Mouse (Mus musculus): ENCODE data around the gene Cysrt1. TPM values are rescaled to one million over a fixed set of nuclear protein-coding genes. Genes with fewer than 3 reads are reported as not detected.

Gene Cysrt1
- polyA plus RNA-seq, 1 experiment: not detected

DNA sequence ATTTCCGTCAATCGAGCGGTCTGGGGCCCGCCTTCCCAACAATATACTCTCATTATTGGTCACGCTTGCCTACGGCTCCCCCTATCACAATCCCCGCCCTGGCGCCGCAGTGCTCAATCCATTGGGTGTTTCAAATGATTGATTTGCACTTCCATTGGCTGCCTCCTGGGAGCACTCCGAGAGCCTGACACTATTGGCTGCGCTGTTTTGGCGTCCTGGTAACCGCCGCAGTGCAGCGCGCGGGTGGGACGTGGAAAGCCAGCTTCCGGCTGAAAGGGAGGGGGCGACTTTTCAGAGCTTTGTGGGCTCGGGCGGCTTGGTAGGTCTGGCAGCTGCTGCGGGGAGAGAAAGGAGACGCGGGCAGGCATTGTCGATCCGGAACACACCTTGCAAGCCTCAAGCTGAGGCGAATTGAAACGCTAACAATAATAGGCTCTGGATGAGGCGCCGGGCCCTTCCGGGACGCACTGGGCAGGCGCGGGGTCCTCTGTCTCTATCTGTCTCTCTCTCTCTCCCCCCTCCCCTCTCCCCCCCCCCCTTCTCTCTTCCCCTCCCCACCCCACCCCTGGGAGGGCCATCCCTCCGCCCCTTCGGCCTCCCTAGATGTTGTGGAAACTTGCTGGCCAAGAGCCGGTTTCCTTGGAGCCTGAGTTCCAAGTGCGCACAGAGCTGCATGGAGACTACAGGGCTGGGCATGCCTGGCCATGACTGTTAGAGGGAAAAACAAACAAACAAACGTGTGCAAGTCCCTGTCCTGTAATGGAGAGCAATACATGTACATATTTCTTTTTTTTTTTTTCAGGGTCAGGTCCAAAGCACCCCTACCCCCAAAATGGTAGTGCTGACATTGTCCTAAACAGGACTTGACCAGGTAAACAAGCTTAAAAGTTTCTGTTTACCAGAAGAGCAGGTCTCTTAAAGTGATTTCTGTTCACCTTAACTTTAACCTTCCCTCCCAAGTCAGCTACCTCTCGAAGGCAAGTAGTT lies 17.2 kb downstream of the Cysrt1 start:
- Histone ChIP-seq H3K4me3 (replicated peaks) (peak overlapping the region; percentile 66), H3K36me3 (ENCODE audit: control insufficient read depth) (peaks cover 38% of the 10 kb centered on the region), H3K4me1 (ENCODE audit: control insufficient read depth) (peaks cover 60% of the 10 kb centered on the region), H3K27me3 (ENCODE audit: control insufficient read depth) (no peaks in the 10 kb centered on the region), H3K9me3 (ENCODE audit: control insufficient read depth, low read length) (no peaks in the 10 kb centered on the region)
- TF ChIP-seq GATA1 (IDR thresholded peaks at IDR 0.05; ENCODE audit: low read length): no peak
- TF ChIP-seq TAL1 (IDR thresholded peaks at IDR 0.05; ENCODE audit: low read length): no peak

DNA sequence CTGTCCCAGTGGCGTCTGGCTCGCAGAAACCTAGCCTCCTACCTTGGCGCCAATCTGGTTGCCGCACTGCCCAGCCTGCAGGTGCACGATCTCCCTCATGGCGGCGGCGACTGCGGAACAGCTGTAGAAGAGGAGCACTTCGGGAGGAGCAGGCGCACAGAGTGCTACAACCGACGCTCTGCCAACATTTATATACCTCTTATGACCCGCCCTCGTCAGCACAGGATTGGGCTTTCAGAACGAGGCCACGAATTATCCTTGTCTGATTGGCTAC lies 17.8 kb downstream of the Cysrt1 start, which contains the start of gene Tubb4b:
Tubb4b (minus strand) TSS at position 211 of the 274 bp plus-strand sequence.
- Histone ChIP-seq H3K36me3 (ENCODE audit: control insufficient read depth) (peaks cover 38% of the 10 kb centered on the region), H3K9me3 (ENCODE audit: control insufficient read depth, low read length) (no peaks in the 10 kb centered on the region), H3K27me3 (ENCODE audit: control insufficient read depth) (no peaks in the 10 kb centered on the region), H3K4me3 (replicated peaks) (peak within 1 kb of the TSS; percentile 66), H3K4me1 (ENCODE audit: control insufficient read depth) (peaks cover 60% of the 10 kb centered on the region)
- TF ChIP-seq GATA1 (IDR thresholded peaks at IDR 0.05; ENCODE audit: low read length) (no peak), TAL1 (IDR thresholded peaks at IDR 0.05; ENCODE audit: low read length) (no peak)

DNA sequence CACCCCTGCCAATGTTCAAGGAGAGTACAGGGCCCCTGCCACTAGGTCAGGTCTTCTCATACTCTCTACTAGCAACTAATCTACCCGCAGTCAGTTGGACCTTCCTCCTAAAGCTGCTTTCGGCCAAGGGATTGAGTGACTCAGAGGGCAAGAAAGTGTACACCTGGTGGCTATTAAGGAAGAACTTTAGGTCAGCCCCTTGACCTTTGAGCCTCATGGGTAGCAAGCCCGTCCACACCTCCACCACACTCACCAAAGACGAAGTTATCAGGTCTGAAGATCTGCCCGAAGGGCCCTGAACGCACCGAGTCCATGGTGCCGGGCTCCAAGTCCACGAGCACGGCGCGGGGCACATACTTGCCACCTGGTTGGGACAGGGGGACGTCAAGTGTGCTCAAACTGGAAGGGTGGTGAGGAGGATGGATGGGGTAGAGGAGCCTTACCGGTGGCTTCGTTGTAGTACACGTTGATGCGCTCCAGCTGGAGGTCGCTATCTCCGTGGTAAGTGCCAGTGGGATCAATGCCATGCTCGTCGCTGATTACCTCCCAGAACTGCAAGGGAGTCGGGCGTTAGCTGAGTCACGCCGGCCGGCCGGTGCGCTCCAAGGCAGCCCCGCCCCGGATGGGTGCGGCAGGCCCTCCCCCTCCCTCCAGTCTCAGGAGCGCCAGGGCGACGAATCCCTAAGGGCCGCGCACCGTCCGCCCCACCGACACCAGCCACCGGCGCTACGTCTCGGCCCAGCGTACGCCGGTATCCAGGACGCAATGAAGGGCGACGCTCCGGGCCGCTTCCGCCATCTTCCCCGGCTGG lies 18.4 kb downstream of the Cysrt1 start:
- Histone ChIP-seq H3K27me3 (ENCODE audit: control insufficient read depth) (no peaks in the 10 kb centered on the region), H3K4me1 (ENCODE audit: control insufficient read depth) (peaks cover 55% of the 10 kb centered on the region), H3K36me3 (ENCODE audit: control insufficient read depth) (peaks cover 38% of the 10 kb centered on the region), H3K9me3 (ENCODE audit: control insufficient read depth, low read length) (no peaks in the 10 kb centered on the region), H3K4me3 (replicated peaks) (peak overlapping the region; percentile 66)
- TF ChIP-seq TAL1 (IDR thresholded peaks at IDR 0.05; ENCODE audit: low read length) (peak; percentile 55; the same call in 2 of the 3 replicates), GATA1 (IDR thresholded peaks at IDR 0.05; ENCODE audit: low read length) (peak; percentile 64)

DNA sequence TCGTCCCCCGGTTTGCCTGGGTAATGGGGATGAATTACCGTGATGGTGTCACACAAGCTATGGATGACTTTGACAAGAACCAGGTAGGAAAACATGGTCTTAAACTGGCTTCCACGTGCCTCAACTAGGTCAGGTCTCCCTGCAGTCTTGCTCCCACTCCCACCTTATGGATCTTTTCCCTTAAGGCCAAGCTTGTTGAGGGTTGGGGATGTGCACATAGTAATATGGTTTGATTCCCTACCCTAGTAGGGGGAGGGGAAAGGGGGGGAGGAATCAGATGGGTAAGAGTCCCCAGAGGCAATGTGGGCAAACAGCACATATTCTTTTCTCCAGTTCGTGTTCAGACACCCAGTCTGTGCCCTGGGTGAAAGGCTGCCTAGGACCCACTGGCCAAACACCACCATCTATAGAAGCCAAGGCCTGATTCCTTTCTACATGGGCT lies 20.9 kb downstream of the Cysrt1 start:
- H3K9me3 ChIP-seq (ENCODE audit: control insufficient read depth, low read length): no peaks in the 10 kb centered on the region
- peak overlapping the region; percentile 21 for H3K4me3 ChIP-seq (replicated peaks)
- TF ChIP-seq GATA1 (IDR thresholded peaks at IDR 0.05; ENCODE audit: low read length) (no peak), TAL1 (IDR thresholded peaks at IDR 0.05; ENCODE audit: low read length) (no peak)
- peaks cover 38% of the 10 kb centered on the region for H3K36me3 ChIP-seq (ENCODE audit: control insufficient read depth)
- peaks cover 36% of the 10 kb centered on the region for H3K4me1 ChIP-seq (ENCODE audit: control insufficient read depth)
- no peaks in the 10 kb centered on the region; the same call in 1 of the 2 replicates for H3K27me3 ChIP-seq (ENCODE audit: control insufficient read depth)

DNA sequence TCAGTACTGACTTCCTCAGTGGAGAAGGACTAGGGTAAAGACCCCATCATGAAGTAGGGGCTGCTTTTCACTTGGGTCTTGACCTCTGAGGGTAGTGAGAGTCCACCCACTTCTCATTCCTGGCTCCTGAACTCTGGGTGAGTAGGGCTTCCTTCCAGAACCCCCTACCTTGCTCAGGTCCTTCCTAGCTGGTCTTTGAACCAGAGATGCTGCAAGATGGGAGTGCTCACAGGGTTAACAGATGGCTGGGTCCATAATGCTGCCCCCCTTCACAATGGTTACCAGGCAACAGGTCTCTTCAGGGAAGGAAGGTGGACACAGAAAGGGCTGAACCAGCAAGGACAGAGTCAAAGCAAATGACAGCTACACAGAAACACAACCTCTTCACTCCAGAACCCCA lies 23.8 kb downstream of the Cysrt1 start, which contains the start of gene Fam166a:
Fam166a (plus strand) TSS at position 301 of the 400 bp plus-strand sequence.
- H3K4me1 ChIP-seq (ENCODE audit: control insufficient read depth): peaks cover 29% of the 10 kb centered on the region
- no peak for TF ChIP-seq GATA1 (IDR thresholded peaks at IDR 0.05; ENCODE audit: low read length)
- no peak for TF ChIP-seq TAL1 (IDR thresholded peaks at IDR 0.05; ENCODE audit: low read length)
- H3K9me3 ChIP-seq (ENCODE audit: control insufficient read depth, low read length): no peaks in the 10 kb centered on the region
- H3K36me3 ChIP-seq (ENCODE audit: control insufficient read depth): peaks cover 29% of the 10 kb centered on the region
- peaks cover 1% of the 10 kb centered on the region for H3K27me3 ChIP-seq (ENCODE audit: control insufficient read depth)
- H3K4me3 ChIP-seq (replicated peaks): no peak within 1 kb of the TSS

DNA sequence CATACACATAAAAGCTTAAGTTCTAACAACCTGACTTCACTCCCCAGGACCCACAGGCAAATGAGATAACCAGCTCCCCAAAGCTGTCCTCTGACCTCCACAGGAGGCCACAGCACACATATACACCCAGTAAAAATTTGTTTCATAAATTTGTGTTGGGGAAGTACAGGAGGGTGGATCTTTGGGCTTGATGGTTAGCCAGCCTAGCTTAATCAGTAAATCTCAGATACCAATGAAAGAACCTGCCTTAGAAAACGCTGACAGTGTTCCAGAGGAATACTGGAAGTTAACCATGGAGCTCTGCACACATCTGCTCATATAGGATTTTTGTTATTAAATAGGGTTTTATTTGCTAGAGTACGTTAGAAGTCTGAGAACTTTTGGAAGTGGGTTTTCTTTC lies 24.6 kb downstream of the Cysrt1 start:
- no peak for TF ChIP-seq TAL1 (IDR thresholded peaks at IDR 0.05; ENCODE audit: low read length)
- Histone ChIP-seq H3K36me3 (ENCODE audit: control insufficient read depth) (peaks cover 22% of the 10 kb centered on the region), H3K9me3 (ENCODE audit: control insufficient read depth, low read length) (no peaks in the 10 kb centered on the region), H3K4me1 (ENCODE audit: control insufficient read depth) (peaks cover 23% of the 10 kb centered on the region), H3K4me3 (replicated peaks) (no peak overlapping the region), H3K27me3 (ENCODE audit: control insufficient read depth) (peaks cover 5% of the 10 kb centered on the region)

DNA sequence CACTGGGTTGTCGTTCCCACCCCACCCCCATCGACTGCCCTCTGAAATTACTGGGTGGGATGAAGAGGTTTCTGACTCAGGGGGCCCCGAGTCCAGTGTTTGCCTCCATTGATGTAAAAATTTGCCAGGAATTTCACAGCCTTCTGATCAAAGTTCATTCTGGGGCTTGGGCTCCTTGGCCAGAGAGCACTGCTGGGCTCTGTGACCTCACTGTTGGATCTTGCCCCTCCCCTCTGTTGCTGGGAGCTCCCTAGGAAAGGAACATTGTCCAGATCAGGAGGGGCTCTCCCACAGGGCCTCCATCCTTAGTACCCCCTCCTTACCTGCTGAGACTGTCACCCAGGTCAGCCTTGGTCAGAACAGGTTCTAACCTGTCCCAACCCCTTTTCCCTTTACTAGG lies 27.8 kb downstream of the Cysrt1 start, which contains the start of gene Stpg3:
Stpg3 (minus strand) TSS at position 194 of the 400 bp plus-strand sequence.
- H3K4me1 ChIP-seq (ENCODE audit: control insufficient read depth): peaks cover 29% of the 10 kb centered on the region

DNA sequence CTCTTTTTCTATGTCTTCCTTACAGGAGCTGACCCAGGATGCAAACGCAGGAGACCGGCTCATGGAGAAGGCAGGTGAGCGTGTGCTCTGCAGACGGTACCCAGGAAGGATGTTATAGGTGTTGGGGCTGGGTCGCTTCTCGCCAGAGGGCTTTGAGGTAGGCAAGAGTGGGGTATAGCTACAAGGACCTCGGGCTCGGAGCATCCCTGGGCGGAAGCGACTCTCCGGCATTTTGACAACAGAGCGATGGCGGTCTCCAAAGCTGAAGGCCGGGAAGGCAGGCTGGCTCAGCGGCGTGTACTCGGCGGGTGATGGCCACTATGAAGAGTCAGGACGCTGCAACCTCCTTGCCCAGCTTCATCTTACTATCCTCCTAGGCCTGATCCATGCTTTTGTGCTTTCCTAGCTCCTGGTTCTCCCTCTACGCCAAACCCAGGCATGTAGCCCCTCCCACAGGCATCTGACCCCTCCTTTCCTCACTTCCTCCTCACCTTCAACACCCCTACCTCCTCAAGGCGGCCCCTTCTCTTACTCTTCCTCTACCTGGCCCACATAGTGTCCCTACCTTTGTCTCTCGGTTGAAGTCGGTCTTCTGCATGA lies 28.9 kb downstream of the Cysrt1 start:
- H3K4me3 ChIP-seq (replicated peaks): no peak overlapping the region
- peaks cover 31% of the 10 kb centered on the region for H3K4me1 ChIP-seq (ENCODE audit: control insufficient read depth)
- peaks cover 5% of the 10 kb centered on the region for H3K27me3 ChIP-seq (ENCODE audit: control insufficient read depth)

More for the DNA sequence above, 27.8 kb downstream of the Cysrt1 start, which contains the start of gene Stpg3:
- H3K36me3 ChIP-seq (ENCODE audit: control insufficient read depth): peaks cover 8% of the 10 kb centered on the region
- no peak within 1 kb of the TSS for H3K4me3 ChIP-seq (replicated peaks)
- TF ChIP-seq GATA1 (IDR thresholded peaks at IDR 0.05; ENCODE audit: low read length) (no peak), TAL1 (IDR thresholded peaks at IDR 0.05; ENCODE audit: low read length) (no peak)
- H3K9me3 ChIP-seq (ENCODE audit: control insufficient read depth, low read length): no peaks in the 10 kb centered on the region
- H3K27me3 ChIP-seq (ENCODE audit: control insufficient read depth): peaks cover 5% of the 10 kb centered on the region

More for the DNA sequence above, 28.9 kb downstream of the Cysrt1 start:
- Histone ChIP-seq H3K36me3 (ENCODE audit: control insufficient read depth) (peaks cover 15% of the 10 kb centered on the region), H3K9me3 (ENCODE audit: control insufficient read depth, low read length) (no peaks in the 10 kb centered on the region)
- no peak for TF ChIP-seq TAL1 (IDR thresholded peaks at IDR 0.05; ENCODE audit: low read length)

Measured in erythroblast, embryonic 14.5 days (primary cell).